Mouse (Mus musculus) mouse trophoblast stem cell (cell line): ENCODE data around the gene Prdm16.

ENCODE experiments used
- in situ Hi-C, 2 experiments: fragments of 300-500 bp; cut with MseI, MboI; formaldehyde crosslinking; loops; 2 replicates in 1 of 2; 3 replicates in 1 of 2; pipeline ENCODE4 v1.15.1; 2025

Gene Prdm16

GRCm38 (mm10) chr4:154390333-154391080, 246.2 kb downstream of the Prdm16 start:
- in situ Hi-C loops = no loop called here

GRCm38 (mm10) chr4:154389641-154390040, 247.0 kb downstream of the Prdm16 start:
- in situ Hi-C loops = no loop called here

GRCm38 (mm10) chr4:154386810-154387209, 249.9 kb downstream of the Prdm16 start:
- in situ Hi-C loops = no loop called here

- in situ Hi-C loops = no loop called here
Measured at GRCm38 (mm10) chr4:154385918-154386317, 250.8 kb downstream of the Prdm16 start.

GRCm38 (mm10) chr4:154385208-154385607, 251.5 kb downstream of the Prdm16 start:
- in situ Hi-C loops = no loop called here

- in situ Hi-C loops = no loop called here
Measured at GRCm38 (mm10) chr4:154378876-154379275, 257.8 kb downstream of the Prdm16 start.

- in situ Hi-C loops = no loop called here
Measured at GRCm38 (mm10) chr4:154375939-154376625, 260.6 kb downstream of the Prdm16 start.

GRCm38 (mm10) chr4:154371542-154372247, 265.0 kb downstream of the Prdm16 start:
- in situ Hi-C loops = no loop called here

GRCm38 (mm10) chr4:154370841-154371240, 265.8 kb downstream of the Prdm16 start:
- in situ Hi-C loops = no loop called here

- in situ Hi-C loops = no loop called here
Measured at GRCm38 (mm10) chr4:154369089-154369488, 267.6 kb downstream of the Prdm16 start.

GRCm38 (mm10) chr4:154366836-154367235, 269.8 kb downstream of the Prdm16 start:
- in situ Hi-C loops = no loop called here

- in situ Hi-C loops = no loop called here
Measured at GRCm38 (mm10) chr4:154364752-154365151, 271.9 kb downstream of the Prdm16 start.

GRCm38 (mm10) chr4:154360850-154361249, 275.8 kb downstream of the Prdm16 start:
- in situ Hi-C loops = no loop called here

GRCm38 (mm10) chr4:154360441-154360840, 276.2 kb downstream of the Prdm16 start:
- in situ Hi-C loops = no loop called here

GRCm38 (mm10) chr4:154359762-154360300, 276.8 kb downstream of the Prdm16 start:
- in situ Hi-C loops = no loop called here

- in situ Hi-C loops = no loop called here
Measured at GRCm38 (mm10) chr4:154358816-154359215, 277.9 kb downstream of the Prdm16 start.

GRCm38 (mm10) chr4:154358370-154358769, 278.3 kb downstream of the Prdm16 start:
- in situ Hi-C loops = no loop called here

GRCm38 (mm10) chr4:154355408-154355807, 281.3 kb downstream of the Prdm16 start:
- in situ Hi-C loops = no loop called here

GRCm38 (mm10) chr4:154352246-154352645, 284.4 kb downstream of the Prdm16 start:
- in situ Hi-C loops = no loop called here

GRCm38 (mm10) chr4:154348197-154348786, 288.4 kb downstream of the Prdm16 start:
- in situ Hi-C loops = no loop called here

GRCm38 (mm10) chr4:154346731-154347522, 289.7 kb downstream of the Prdm16 start:
- in situ Hi-C loops = no loop called here
